In the genomic region with DNA sequence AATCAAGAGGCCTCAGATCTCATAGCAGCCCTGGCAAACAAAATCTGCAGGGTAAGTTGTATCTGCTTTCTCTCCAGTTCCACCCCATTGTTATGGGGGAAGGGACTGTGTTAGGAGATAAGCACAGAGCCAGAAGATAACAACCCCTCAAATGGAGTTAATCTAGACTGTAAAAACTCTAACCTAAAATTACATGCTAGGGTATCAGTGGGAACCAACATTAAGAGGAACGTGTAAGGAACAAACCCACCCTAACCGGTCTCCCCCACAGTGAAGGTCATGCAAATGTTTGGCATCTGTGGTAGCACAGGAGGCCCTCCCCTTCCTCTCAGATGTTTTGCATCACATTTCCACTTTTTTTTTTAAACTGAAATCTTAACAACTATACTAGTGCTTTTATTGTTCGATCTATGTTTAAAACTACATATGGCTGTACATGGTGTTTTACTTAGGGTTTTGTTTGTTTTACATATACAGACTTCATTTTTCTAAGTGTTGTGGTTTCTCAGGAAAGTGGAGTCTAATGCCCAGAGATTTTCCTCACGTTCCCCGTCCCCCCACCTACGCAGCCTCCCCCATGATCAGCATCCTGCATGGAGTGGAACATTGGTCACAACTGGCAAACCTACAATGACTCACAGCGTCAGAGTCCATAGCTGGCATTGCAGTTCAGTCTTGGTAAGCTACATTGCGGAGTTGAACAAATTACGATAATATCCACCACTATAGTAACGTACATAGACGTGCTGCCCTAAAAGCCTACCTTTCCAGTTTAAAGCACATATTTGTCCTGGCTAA, we compare ENCODE assay signal across 18 mouse cellular contexts. TPM values are rescaled to one million over a fixed set of nuclear protein-coding genes. Genes with fewer than 3 reads are reported as not detected.
DNase-seq lines count a peak whose midpoint lies in the region; ATAC-seq lines count a peak whose summit lies in the region.
"Had no signal": no experiment of that assay in that cellular context is flagged by ENCODE, and none has a peak within 500 bp of the region (broad histone marks: within the 10 kb centered on the region; RNA-seq: fewer than 3 reads in every experiment).

No protein-coding gene starts in this region.

- H3K9ac ChIP-seq in heart, embryonic 12.5 days = no peak overlapping the region
- H3K9ac ChIP-seq in midbrain, embryonic 11.5 days (ENCODE audit: low read length) = no peak overlapping the region
- no peak overlapping the region for H3K9ac ChIP-seq in midbrain, embryonic 14.5 days (replicated peaks; ENCODE audit: low read length)
- H3K9ac ChIP-seq: embryonic facial prominence, embryonic 15.5 days; forebrain, embryonic 12.5 days; lung, embryonic 15.5 days had no signal

- 60% methylated on average over 11 of the region's 11 CpGs for WGBS in heart, embryonic 12.5 days
- WGBS in midbrain, embryonic 11.5 days = 87% methylated on average over 11 of the region's 11 CpGs
- WGBS in midbrain, embryonic 14.5 days = 91% methylated on average over 11 of the region's 11 CpGs

- H3K36me3 ChIP-seq in heart, embryonic 12.5 days = no peaks in the 10 kb centered on the region
- H3K36me3 ChIP-seq in midbrain, embryonic 11.5 days (ENCODE audit: control insufficient read depth, insufficient read depth, low read length) = no peaks in the 10 kb centered on the region
- H3K36me3 ChIP-seq in midbrain, embryonic 14.5 days (ENCODE audit: control insufficient read depth, insufficient read depth, low read length) = no peaks in the 10 kb centered on the region
- H3K36me3 ChIP-seq: embryonic facial prominence, embryonic 15.5 days; lung, embryonic 15.5 days had no signal

- no peak overlapping the region for H3K4me3 ChIP-seq in heart, embryonic 12.5 days
- H3K4me3 ChIP-seq in midbrain, embryonic 11.5 days (ENCODE audit: low read depth, low read length) = no peak overlapping the region
- no peak overlapping the region for H3K4me3 ChIP-seq in midbrain, embryonic 14.5 days (replicated peaks; ENCODE audit: low read depth, low read length)
- H3K4me3 ChIP-seq: embryonic facial prominence, embryonic 15.5 days; forebrain, embryonic 12.5 days; limb, embryonic 10.5 days; lung, embryonic 15.5 days; megakaryocyte, embryonic 14.5 days had no signal

- H3K27me3 ChIP-seq in heart, embryonic 12.5 days (replicated peaks) = no peaks in the 10 kb centered on the region
- H3K27me3 ChIP-seq in midbrain, embryonic 11.5 days (ENCODE audit: control insufficient read depth, insufficient read depth, low read length) = no peaks in the 10 kb centered on the region
- no peaks in the 10 kb centered on the region for H3K27me3 ChIP-seq in midbrain, embryonic 14.5 days (ENCODE audit: control insufficient read depth, insufficient read depth, low read length)
- H3K27me3 ChIP-seq: embryonic facial prominence, embryonic 15.5 days; forebrain, embryonic 12.5 days; lung, embryonic 15.5 days; megakaryocyte, embryonic 14.5 days had no signal

- DNase-seq in heart, adult 18-20 months = no peak
- peak; percentile 78 for DNase-seq in midbrain, embryonic 11.5 days (ENCODE audit: low spot score, missing footprints)
- no peak for DNase-seq in midbrain, embryonic 14.5 days
- peak; percentile 46 to 53 for DNase-seq in B cell, adult 2 months
- no peak for DNase-seq in kidney, postnatal 10 days
- DNase-seq in T-cell, adult 2 months (ENCODE audit: low spot score) = no peak
- DNase-seq: cerebellum, adult 11-12 months; kidney, adult 11 months; kidney, postnatal 4 days; layer of hippocampus, postnatal 36 days; right cerebral cortex, adult 18-20 months had no signal

- H3K27ac ChIP-seq in heart, embryonic 12.5 days (ENCODE audit: poor library complexity, severe bottlenecking) = peak overlapping the region; percentile 62
- H3K27ac ChIP-seq in midbrain, embryonic 11.5 days (ENCODE audit: low read depth, low read length) = no peak overlapping the region
- H3K27ac ChIP-seq in midbrain, embryonic 14.5 days (replicated peaks; ENCODE audit: low read depth, low read length) = no peak overlapping the region
- H3K27ac ChIP-seq: embryonic facial prominence, embryonic 15.5 days; forebrain, embryonic 12.5 days; limb, embryonic 10.5 days; lung, embryonic 15.5 days had no signal

- no peak overlapping the region for H3K4me2 ChIP-seq in heart, embryonic 12.5 days
- H3K4me2 ChIP-seq in midbrain, embryonic 11.5 days = no peak overlapping the region
- no peak overlapping the region for H3K4me2 ChIP-seq in midbrain, embryonic 14.5 days (ENCODE audit: low read length)
- H3K4me2 ChIP-seq: embryonic facial prominence, embryonic 15.5 days; forebrain, embryonic 12.5 days; lung, embryonic 15.5 days had no signal

- H3K9me3 ChIP-seq in heart, embryonic 12.5 days (replicated peaks) = no peaks in the 10 kb centered on the region
- no peaks in the 10 kb centered on the region for H3K9me3 ChIP-seq in midbrain, embryonic 11.5 days (ENCODE audit: control insufficient read depth, low read length)
- H3K9me3 ChIP-seq in midbrain, embryonic 14.5 days (ENCODE audit: control insufficient read depth, low read length) = no peaks in the 10 kb centered on the region
- H3K9me3 ChIP-seq: embryonic facial prominence, embryonic 15.5 days; forebrain, embryonic 12.5 days; limb, embryonic 10.5 days; lung, embryonic 15.5 days; megakaryocyte, embryonic 14.5 days had no signal

- peak; percentile 74 for ATAC-seq in heart, embryonic 12.5 days (ENCODE audit: insufficient number of reproducible peaks, low FRiP score)
- no peak for ATAC-seq in midbrain, embryonic 11.5 days (ENCODE audit: low FRiP score)
- ATAC-seq in midbrain, embryonic 14.5 days (ENCODE audit: low FRiP score, low TSS enrichment) = no peak
- peak; percentile 35 for ATAC-seq in inflammation-experienced regulatory T-cells, adult 6 months

- H3K4me1 ChIP-seq in heart, embryonic 12.5 days (replicated peaks) = peaks cover 28% of the 10 kb centered on the region
- H3K4me1 ChIP-seq in midbrain, embryonic 11.5 days (ENCODE audit: control insufficient read depth, insufficient read depth, low read length) = no peaks in the 10 kb centered on the region
- no peaks in the 10 kb centered on the region for H3K4me1 ChIP-seq in midbrain, embryonic 14.5 days (ENCODE audit: control insufficient read depth, insufficient read depth, low read length)
- H3K4me1 ChIP-seq: embryonic facial prominence, embryonic 15.5 days; forebrain, embryonic 12.5 days; limb, embryonic 10.5 days; lung, embryonic 15.5 days had no signal

RNA-seq across cellular contexts. Expression of a gene that starts 33.1 kb away (rescaled TPM):
- polyA plus RNA-seq in heart, embryonic 12.5 days (2016; fragmentation: Nextera tagmentation; extraction: Ambion mirVana) = 13.5 and 14.4 TPM in 2 replicates
- total RNA-seq in heart, adult 18-20 months (2021) = under 1 TPM; 0.77 to 0.95 TPM
- 49.3 and 52.9 TPM in 2 replicates for polyA plus RNA-seq in midbrain, embryonic 11.5 days (2014; fragmentation: Nextera tagmentation; extraction: Ambion mirVana)
- 52.7 and 57.3 TPM in 2 replicates for polyA plus RNA-seq in midbrain, embryonic 14.5 days (2014; fragmentation: Nextera tagmentation; extraction: Ambion mirVana)
- polyA plus RNA-seq in inflammation-experienced regulatory T-cells, adult 6 months (2017; shearing (Covaris generic)) = under 1 TPM; 0.57 to 0.66 (median 0.64) TPM

Comparison
In these comparisons a context has a peak if more than half of its experiments do, and no peak if none do; other contexts are left out.
1. DNase-seq: peak in midbrain, embryonic 11.5 days (single experiment) and B cell, adult 2 months (2 of 2); none in heart, adult 18-20 months (0 of 2), midbrain, embryonic 14.5 days (single experiment), kidney, postnatal 10 days (single experiment) and T-cell, adult 2 months (single experiment).
2. ATAC-seq: peak in heart, embryonic 12.5 days (single experiment) and inflammation-experienced regulatory T-cells, adult 6 months (single experiment); none in midbrain, embryonic 11.5 days (single experiment) and midbrain, embryonic 14.5 days (single experiment).